Mouse (Mus musculus): ENCODE measurements around the gene Elavl3.
A peak's percentile ranks its signal among the peaks of the same experiment; 100 is the strongest.

Gene Elavl3

DNA sequence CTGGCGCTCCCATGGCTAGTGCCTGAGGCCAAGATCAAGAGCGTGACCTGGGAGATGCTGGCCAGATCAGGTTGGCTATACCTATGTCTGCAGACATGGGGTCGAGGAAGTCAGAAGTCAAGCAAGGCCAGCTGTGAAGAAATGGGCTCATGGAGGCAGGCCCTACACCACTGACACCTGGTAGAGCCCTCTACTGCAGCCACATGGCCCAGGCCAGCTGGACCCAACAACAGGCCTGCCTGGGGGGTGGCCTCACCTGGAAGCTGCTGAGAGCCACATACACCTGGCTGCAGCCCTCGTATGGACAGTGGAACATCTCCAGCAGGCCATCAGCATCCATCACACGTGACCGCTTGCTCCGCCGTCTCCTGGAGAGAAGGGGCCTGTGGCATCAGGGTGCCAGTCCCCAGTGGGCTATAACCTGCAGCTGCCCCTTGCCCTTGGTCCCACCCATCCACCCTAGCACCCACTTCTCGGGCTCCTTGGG, 5.3 kb upstream of the Elavl3 start:
- DNase-seq (ENCODE audit: low spot score): no peak

DNA sequence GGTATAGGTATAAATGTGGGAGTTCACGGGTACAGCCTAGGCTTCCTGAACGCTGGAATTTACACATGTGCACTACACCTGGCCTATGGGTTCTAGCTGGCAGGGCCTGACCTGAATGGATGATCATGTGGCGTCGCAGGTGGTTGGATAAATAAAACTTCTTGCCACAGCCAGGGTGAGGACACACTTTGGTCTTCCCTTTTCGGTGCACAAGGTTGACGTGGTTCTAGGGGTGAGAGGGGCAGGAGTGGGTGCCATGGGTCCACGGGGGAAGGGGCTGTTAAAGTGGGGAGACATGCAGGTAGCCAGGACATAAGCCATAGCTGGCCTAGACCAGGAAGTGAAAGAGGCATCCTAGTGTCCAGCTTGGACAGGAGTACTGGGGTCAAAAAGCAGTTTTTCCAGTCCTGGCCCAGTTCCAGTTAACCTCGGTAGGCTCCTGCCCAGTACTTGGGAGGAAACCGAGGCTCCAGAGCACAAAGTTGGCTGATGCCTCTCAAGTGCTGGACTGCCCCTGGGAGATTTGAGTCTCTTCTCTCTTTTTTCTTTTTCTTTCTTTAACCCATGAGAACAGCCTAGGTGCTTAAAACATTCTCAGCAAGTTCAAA, 4.6 kb upstream of the Elavl3 start:
- DNase-seq (ENCODE audit: low spot score): no peak

DNA sequence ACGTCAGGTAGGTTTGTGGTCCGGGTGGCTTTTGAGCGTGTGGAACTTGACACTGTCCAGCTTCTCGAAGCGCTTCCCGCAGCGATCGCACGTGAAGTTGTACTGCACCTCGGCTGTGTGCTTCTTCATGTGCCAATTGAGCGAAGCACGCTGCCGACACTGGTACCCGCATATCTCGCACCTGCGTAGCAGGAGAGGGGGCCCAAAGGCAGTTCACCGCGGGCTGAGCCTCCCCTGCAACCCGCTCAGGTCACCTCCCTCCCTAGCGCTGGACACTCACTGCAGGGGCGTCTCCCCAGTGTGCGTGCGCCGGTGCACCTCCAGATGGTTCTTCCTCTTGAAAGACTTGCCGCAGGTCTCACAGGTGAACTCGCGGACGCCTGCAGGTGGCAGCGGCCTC, 3.9 kb upstream of the Elavl3 start:
- no peak for DNase-seq (ENCODE audit: low spot score)

DNA sequence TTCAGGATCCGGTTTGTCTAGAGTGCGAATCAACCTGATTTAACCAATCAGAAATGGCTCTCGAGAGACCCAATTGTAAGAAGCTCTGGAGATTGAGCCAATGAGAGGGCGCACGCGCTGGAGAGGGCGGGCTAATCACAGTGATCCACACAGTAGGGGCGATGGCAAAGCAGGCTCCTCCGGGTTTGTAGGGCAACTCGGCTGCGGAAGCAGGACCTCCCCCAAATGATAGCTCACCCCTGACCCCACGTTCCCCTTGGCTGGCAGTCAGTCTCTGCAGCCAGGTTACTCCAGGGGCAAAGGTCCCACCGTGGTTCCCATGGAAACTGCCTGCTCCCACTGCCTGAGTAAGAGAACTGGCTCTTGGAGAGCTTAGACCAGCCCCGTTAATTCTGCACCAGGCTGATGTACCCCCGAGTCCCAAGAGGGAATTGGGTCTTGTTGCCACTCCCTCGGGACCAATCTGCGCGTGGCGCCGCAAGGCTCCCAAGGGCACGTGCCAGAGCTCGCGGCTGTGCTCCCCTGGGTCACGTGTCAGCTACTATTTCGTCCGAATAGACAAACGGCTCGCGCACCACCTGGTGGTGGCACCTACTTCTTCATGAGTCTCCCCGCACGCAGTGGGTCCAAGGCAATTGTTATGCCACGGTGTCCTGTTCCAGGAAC, 2.7 kb upstream of the Elavl3 start:
- DNase-seq (ENCODE audit: low spot score): peak; percentile 64

DNA sequence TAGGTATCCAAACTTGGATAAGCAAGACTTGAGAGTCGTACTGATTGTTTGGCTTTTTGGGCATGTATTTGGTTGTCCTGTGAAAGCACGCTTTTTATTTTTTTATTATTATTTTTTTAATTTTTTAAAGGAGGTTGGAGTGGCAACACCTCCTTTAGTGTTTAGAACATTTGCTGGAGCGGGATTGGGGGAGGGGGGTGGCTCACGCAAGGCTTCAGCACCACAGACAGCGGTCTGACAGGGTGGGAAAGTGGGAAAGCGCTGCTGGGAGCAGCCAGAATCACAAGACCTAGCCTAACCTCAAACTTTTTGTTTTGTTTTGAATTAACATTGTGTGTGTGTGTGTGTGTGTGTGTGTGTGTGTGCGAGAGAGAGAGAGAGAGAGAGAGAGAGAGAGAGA, 1.8 kb upstream of the Elavl3 start:
- no peak for DNase-seq (ENCODE audit: low spot score)

DNA sequence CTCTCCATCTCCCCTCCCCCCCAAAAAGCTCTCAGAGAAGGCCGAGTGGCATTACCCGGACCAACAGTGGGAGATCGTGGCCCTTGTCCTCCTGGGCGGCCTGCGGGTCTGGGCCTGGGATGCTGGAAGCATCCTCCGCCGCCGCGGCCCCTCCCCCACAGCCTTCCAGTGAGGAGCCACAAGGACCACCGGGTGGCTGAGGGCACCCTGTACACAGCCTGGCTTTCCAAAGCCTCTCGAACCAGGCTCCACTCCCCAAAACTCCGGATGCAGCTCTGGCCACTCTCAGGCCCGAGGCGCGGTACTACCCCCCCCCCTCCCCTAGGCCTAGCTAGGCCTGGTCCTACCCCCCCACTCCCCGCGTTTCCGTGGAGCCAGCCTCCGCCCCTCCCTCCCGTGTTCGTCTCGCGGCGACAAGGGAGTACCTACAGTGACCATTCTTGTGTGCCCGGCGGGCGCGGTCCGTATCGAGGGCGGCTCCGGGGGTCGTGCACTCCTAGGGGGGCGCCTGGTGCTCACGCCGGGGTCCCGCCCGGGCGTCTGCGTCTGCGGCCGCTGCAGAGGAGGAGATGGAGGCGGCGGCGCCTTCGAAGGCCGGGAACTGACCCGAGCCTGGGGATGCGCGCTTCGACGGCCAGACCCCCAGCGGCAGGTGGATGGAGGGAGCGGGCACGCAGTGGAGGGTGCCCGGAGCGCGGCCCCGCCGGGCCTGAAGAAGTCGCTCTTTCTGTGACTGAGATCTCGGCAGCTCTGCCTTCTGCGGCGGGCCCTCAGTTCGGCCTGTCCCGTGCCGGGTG, 464 bp downstream of the Elavl3 start:
- no peak for DNase-seq (ENCODE audit: low spot score)

DNA sequence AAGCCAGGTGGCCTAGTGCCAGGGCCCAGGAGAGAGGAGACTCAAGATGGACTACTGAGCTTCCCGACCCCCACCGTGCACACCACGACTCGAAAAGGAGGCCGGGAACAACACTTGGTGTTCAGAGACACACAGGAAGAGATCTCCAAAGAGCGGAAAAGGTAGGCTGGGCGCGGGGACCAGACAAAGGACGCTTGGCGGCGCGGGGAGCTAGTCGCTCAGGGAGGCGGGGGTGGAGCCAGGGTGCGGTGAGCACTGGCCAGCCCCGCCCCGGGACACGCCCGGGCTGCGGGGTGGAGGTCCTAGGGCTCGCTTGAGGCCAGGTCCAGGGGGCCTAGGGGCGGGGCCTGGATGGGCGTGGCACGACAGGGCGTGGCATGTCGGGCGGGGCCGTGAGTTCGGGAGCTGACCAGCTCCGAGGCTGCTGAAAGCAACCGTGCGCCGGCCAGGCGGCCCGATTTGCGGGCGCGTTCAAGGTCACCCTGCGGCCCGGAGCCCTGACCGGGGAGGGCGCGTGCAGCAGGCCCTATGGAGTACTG, 1.4 kb downstream of the Elavl3 start:
- DNase-seq (ENCODE audit: low spot score): peak; percentile 77

DNA sequence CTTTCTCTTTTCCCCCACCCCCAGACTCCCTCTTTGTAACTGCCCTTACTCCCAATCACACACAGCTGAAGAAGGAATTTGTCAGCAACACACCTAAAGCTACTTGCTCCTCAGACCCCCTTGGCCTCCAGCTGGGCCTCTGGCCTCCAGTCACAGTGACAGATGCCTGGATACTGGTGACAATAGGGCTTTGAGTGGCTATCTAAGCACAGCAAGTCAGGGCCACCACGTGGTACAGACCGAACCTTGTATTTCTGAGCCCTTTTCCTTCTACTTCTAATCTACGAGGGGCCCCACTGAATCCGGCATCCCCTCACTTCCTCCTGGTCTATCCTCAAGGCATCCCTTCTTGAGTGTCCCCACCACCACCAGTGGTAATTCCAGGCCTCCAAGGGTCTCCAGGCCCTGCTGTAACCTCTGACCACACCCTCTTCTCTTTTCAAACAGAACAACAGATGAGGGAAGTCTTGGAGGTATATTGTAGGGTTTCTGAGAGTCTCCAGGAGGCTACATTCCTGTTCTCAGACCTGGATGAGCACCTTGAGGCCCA, 2.0 kb downstream of the Elavl3 start:
- DNase-seq (ENCODE audit: low spot score): no peak

DNA sequence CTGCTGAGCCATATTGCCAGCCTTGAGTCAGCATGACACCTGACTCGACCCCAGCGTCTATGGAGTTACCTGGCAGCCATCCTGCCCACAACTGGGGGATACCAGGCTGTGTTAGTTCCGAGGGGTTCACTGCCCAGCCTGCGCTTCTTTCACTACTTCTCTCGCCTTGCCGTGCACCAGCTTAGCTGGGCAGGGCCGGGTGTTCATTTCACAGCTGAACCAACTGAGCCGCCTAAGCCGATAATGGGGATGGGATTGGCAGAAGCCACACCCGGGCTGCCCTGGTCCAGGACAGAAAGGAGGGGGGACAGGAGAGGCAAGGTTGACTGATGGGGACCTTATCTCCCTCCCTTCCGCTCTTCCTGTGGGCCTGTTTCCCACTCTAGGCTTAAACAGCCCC, 2.5 kb downstream of the Elavl3 start:
- DNase-seq (ENCODE audit: low spot score): no peak

DNA sequence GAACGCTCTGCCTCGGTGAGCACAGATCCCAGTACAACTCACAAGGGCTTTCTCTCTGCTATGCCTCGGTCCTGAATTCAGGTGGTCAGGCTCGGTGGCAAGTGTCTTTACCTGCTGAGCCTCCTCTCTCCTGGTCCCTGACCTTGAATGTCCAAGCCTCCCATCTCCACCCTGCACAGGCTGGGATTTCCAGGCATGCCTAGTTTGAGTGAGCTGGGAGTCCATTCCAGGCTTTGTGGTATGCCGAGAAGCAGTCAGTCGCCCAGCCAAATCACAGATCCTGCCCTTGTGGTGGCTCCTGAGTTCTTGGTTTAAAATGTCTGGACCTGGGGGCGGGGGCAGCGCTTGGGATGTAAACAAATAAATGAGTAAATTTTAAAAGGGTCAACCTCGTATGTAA, 4.5 kb downstream of the Elavl3 start:
- no peak for DNase-seq (ENCODE audit: low spot score)

DNA sequence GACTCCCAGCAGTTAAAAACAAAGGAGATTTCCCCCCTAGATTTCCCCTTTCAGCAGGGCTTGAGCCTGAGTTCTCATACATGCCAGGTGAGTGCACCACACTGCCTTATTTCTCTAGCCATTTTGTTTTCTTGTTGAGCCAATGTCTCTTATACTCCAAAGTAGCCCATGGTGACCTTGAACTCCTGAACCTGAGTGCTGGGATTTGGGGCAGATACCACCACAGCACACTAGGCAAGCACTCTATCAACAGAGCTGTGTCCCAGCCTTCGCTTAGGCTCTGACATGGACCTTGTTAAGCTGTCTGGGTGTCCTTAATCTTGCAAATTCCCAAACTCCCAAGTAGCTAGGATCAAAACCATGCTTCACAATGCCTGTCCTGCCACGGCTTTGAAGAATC, 10.0 kb downstream of the Elavl3 start:
- no peak for DNase-seq (ENCODE audit: low spot score)

DNA sequence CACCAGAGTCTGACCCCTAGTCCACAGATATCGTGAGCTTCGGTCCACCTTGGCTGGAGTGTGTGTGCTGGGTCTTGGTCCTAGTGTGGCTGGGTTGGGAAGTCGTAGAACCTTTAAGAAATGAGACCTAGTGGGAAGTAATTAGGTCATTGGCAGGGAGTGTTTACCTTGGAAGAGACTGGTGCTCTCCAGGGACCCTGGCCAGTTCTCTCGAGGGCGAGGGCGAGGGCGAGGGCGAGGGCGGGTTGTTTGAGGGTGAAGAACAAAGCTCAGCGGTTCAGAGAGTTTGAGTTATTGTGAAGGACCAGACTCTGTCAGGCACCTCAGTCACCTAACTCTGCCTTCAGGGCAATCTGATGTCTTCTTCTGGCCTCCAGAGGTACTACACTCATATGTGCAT, 14.0 kb downstream of the Elavl3 start:
- DNase-seq (ENCODE audit: low spot score): no peak

DNA sequence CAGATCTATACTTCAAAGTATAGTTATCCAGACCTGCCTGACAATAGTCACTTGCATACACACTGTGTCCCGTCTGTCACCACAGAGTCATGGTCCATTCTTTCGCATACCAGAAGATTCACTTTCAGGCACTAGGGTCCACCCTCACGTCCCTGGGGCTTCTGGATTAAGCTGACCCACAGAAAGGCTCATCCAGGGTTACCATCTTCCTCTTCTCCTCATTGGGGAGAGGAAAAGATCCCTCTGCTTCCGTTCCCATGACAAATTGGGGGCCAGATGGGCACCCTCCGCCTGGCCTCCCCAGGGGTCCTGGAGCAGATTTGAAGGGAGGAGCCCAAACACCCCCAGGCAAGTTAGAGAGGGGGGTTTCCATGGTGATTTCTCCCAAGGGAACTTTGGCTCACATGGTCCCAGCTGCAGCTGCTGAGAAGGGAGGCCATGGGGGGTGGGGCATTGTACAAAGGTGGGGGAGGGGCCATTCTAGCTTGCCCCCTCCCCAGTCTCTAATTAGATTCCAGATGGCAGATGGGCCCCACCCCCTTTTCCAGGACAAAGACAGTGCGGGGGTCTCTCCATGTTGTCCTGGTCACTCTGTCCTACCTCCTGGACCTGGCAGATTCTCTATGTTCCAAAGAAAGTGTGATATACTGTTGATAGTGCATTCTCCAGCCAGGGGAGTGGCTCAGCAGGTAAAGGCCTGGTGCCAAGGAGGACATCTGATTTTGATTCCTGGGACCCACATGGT, 16.4 kb downstream of the Elavl3 start:
- DNase-seq (ENCODE audit: low spot score): no peak

DNA sequence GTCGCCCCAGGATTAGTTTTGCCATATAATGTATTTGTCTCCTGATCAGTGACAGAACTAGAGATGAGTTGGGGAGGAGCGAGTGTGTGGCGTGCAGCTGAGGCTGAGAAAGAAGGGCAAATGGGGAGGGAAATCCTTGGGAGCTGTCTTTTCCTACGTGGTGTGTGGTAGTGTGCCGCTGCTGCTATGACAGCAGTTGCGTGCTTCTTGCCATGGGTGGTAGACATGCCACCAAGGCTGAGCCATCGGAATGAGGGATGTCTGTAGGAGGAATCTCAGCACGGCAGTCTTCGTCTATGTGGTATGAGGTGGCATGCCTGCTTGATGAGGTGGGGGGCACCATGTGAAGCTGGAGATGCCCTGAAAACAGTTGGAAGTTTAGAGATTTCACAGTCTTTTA, 21.4 kb downstream of the Elavl3 start:
- no peak for DNase-seq (ENCODE audit: low spot score)

DNA sequence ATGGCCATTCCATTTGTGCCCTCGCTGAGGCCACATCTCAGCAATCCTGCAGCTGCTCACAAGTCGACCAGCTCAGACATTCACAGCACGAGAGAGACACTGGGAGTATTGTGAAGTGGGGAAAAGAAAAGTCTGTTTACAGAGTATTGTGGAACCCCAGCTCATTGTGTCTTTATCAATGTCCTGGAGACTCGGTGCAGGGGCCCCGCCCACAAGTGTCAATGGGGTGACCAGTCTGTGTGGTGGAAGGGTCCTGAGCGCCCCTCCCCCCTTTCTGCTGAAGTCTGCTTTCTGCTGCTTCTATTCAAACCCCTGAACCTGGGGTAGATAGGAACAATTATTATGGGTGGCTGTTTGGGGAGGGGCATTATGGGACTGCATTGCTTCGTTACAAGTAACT, 23.4 kb downstream of the Elavl3 start:
- no peak for DNase-seq (ENCODE audit: low spot score)

DNA sequence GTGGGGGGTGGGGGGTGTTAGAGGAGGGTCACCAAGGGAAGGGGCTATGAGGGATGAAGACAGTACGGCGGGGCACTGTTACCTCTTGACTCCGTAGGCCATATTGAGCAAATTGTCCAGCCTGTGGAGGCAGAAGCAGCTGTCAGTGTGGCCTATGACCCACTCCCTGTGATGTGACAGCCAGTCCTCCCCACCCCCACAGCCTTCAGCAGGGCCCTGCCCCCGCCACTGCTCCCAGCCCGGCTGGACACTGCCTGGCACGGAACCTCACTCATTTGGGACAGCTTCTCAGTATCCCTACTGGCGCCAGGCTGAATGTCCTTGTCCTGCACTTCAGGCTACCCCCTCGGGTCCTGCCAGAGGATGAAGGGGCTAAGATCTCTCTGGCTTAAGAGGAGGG, 27.2 kb downstream of the Elavl3 start:
- DNase-seq (ENCODE audit: low spot score): no peak

DNA sequence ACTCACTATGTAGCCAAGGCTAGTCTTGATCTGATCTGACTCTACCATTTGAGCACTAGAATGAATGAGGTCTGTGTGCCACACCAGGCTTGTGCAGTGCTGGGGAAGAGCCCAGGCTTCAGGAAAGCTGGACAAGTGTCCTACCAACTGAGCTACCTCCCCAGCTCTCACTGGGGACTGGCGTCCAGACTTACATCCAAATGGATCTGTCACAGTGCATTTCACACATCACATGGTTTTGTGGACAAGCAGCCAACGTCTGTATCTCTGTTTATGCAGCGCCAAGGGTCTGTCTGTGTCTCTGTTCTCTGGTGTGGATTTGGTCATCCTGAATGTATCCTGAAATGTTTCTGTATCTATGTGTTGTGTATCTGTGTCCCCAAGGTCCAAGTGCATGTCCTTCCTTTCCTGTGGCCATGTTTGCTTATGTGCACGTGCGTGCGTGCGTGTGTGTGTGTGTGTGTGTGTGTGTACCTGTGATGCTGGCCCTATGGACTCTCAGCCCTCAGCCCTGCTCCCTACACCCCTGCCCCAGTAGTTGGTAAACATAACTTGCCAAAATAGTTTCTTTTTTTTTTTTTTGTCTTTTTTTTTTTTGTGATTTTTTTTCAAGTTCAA, 34.5 kb downstream of the Elavl3 start:
- DNase-seq (ENCODE audit: low spot score): no peak

DNA sequence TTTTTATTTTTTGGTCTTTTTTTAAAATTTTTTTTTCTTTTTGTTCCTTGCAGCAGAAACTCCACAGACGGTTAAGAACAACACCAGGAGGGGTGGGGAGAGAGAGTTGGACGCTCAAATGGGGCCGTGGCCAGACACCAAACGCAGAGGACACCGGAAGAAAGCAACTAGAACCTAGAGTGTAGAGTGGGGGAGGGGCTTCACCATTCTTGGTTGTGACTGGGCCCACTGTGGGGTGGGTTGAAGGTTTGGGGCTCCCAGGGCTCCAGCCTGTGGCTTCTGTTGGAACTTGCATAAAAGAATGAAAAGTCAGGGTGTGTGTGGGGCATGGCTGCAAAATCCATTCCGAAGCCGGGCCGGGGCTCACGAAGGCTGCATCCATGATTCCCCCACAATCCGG, 35.6 kb downstream of the Elavl3 start:
- DNase-seq (ENCODE audit: low spot score): no peak

DNA sequence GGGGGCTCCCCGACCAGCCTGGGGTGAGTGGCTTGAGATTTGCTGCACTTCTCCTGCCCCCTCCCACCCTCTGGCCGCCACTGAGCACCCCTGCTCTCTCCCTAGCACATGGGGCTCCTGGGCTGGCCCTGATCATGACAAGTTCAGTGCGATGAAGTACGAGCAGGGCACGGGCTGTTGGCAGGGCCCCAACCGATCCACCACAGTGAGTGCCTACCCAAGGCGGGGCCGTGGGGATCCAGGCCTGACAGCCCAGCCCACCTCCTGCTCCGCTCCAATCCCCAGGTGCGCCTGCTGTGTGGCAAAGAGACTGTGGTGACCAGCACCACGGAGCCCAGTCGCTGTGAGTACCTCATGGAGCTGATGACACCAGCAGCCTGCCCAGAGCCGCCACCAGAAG, 39.1 kb downstream of the Elavl3 start:
- DNase-seq (ENCODE audit: low spot score): no peak

DNA sequence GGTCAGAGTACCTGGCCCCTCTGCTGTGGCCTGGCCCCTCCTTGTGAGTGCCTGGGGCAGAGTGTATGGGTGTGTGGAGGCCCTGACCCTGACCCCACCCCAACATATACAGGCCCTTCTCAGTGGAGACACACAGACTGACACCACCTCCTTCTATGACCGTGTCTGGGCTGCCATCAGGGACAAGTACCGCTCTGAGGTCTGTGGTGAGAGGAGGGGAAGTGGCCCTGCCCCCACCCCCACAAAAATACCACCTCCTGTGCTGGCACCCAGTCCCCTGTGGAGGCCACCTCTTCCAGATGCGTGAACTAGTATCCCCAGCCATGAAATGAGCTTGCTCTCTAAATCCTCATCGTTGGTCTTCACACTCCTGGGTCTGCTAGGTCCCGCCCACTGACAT, 40.8 kb downstream of the Elavl3 start:
- DNase-seq (ENCODE audit: low spot score): no peak

DNA sequence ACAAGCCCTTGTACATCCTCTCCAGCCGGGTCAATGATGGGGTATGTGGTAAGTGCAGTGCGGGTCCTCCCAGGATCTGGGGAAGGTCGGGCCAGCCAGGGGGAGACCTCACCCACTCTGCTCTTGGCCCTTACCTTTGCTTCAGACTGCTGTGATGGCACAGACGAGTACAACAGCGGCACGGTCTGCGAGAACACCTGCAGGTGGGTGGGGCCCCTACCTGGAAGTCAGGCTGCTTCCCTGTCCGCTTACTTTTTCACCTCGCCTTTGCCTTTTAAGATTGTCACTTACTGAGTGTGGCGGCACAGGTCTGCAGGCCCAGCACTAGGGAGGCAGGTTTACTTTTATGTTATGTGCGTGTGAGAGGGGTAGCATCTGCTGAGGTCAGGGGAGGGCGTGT, 47.3 kb downstream of the Elavl3 start:
- DNase-seq (ENCODE audit: low spot score): no peak

DNA sequence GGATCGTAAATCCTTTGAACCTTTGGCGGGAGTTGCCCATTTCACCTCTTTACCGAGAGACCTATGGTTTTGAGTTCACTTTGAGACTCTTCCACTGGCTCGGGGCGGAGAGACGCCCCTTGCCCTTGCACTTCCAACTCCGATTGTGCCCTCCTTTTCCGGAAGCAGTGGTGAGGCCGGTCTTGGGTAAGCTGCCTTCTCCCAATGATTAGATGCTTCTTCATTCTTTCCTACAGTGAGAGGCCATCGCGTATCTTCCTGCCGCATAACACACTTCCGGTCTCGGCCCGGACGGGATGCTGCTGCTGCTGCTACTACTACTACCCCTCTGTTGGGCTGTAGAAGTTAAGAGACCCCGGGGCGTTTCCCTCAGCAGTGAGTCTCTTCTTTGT, 48.7 kb downstream of the Elavl3 start:
- DNase-seq (ENCODE audit: low spot score): no peak

Data from c-Kit-positive CD71-positive TER-119-positive erythroid progenitor cells, embryonic 14.5 days (primary cell).